Comparison of ENCODE assay signal across 14 mouse cellular contexts in genomic region chr8:120466266-120466665, GRCm38 (mm10).
A peak's percentile ranks its signal among the peaks of the same experiment; 100 is the strongest.
DNase-seq lines count a peak whose midpoint lies in the region; ATAC-seq and TF ChIP-seq lines count a peak whose summit lies in the region.
"Had no signal": no experiment of that assay in that cellular context is flagged by ENCODE, and none has a peak within 500 bp of the region (broad histone marks: within the 10 kb centered on the region; RNA-seq: fewer than 3 reads in every experiment).

No protein-coding gene starts in this region.

- no peak overlapping the region for H3K4me2 ChIP-seq in hindbrain, postnatal 0 days (ENCODE audit: low read depth, low read length)
- peak overlapping the region; percentile 33 for H3K4me2 ChIP-seq in CH12.LX (ENCODE audit: insufficient read depth, low read depth, poor library complexity, severe bottlenecking)
- H3K4me2 ChIP-seq in kidney, embryonic 14.5 days (replicated peaks; ENCODE audit: low read depth, low read length) = no peak overlapping the region
- H3K4me2 ChIP-seq: liver, embryonic 11.5 days had no signal

- no peaks in the 10 kb centered on the region for H3K9me3 ChIP-seq in hindbrain, embryonic 10.5 days
- no peaks in the 10 kb centered on the region for H3K9me3 ChIP-seq in hindbrain, postnatal 0 days (ENCODE audit: low read length)
- H3K9me3 ChIP-seq in CH12.LX (replicated peaks; ENCODE audit: low read length) (no peaks in the 10 kb centered on the region), ES-Bruce4 (replicated peaks; ENCODE audit: control insufficient read depth, insufficient read depth, low read length, poor library complexity, severe bottlenecking) (no peaks in the 10 kb centered on the region)
- no peaks in the 10 kb centered on the region for H3K9me3 ChIP-seq in limb, embryonic 10.5 days (replicated peaks)
- H3K9me3 ChIP-seq in kidney, embryonic 14.5 days (ENCODE audit: control insufficient read depth, low read length) = no peaks in the 10 kb centered on the region
- H3K9me3 ChIP-seq: stomach, embryonic 15.5 days had no signal

- no peak for TF ChIP-seq RAD21 in CH12.LX (IDR thresholded peaks at IDR 0.05; ENCODE audit: low read depth, low read length)

- 47% methylated on average over 10 of the region's 10 CpGs for WGBS in hindbrain, embryonic 10.5 days
- 73% methylated on average over 10 of the region's 10 CpGs for WGBS in hindbrain, postnatal 0 days
- WGBS in limb, embryonic 10.5 days = 40% methylated on average over 10 of the region's 10 CpGs
- WGBS in kidney, embryonic 14.5 days = 62% methylated on average over 10 of the region's 10 CpGs

- H3K9ac ChIP-seq in hindbrain, postnatal 0 days (replicated peaks; ENCODE audit: low read length) = no peak overlapping the region
- H3K9ac ChIP-seq in CH12.LX (ENCODE audit: insufficient read depth, low read depth) (peak overlapping the region; percentile 23; the same call in 1 of the 2 replicates), ES-Bruce4 (ENCODE audit: low read depth, poor library complexity, severe bottlenecking) (peak overlapping the region; percentile 39)
- no peak overlapping the region for H3K9ac ChIP-seq in kidney, embryonic 14.5 days (ENCODE audit: low read depth, low read length)
- H3K9ac ChIP-seq: stomach, embryonic 15.5 days had no signal

- in situ Hi-C loops in CH12.LX (cut with MboI; ENCODE audit: low pct_ligation_motif_present, low pct_unique_long_range_greater_than_20kb, low sequenced_read_pairs) = no loop called here

- TF ChIP-seq EP300 in CH12.LX (IDR thresholded peaks at IDR 0.05; ENCODE audit: low read length) (no peak), ES-Bruce4 (IDR thresholded peaks at IDR 0.05; ENCODE audit: insufficient read depth, low read depth, low read length) (no peak)

- H3K79me2 ChIP-seq in CH12.LX (replicated peaks; ENCODE audit: control insufficient read depth, extremely low read depth, insufficient read depth, poor library complexity, severe bottlenecking) = no peaks in the 10 kb centered on the region

- no peak for ATAC-seq in hindbrain, postnatal 0 days
- no peak for ATAC-seq in kidney, embryonic 14.5 days (ENCODE audit: low FRiP score, low TSS enrichment)
- ATAC-seq: CD4-positive, CD25-positive, alpha-beta regulatory T cell, adult 4 months had no signal

- TF ChIP-seq POLR2A in CH12.LX (IDR thresholded peaks at IDR 0.05; ENCODE audit: low read depth, low read length) (no peak), ES-Bruce4 (IDR thresholded peaks at IDR 0.05; ENCODE audit: insufficient read depth, low read length) (no peak)

- H3K27ac ChIP-seq in hindbrain, embryonic 10.5 days = peak overlapping the region; percentile 35; the same call in 1 of the 2 replicates
- no peak overlapping the region for H3K27ac ChIP-seq in hindbrain, postnatal 0 days
- H3K27ac ChIP-seq in CH12.LX (ENCODE audit: insufficient read depth, low read depth) = peak overlapping the region; percentile 60
- H3K27ac ChIP-seq in ES-Bruce4 (ENCODE audit: insufficient read depth, low read length) = no peak overlapping the region
- peak overlapping the region; percentile 27; the same call in 1 of the 2 replicates for H3K27ac ChIP-seq in limb, embryonic 10.5 days
- H3K27ac ChIP-seq in kidney, embryonic 14.5 days (ENCODE audit: low read depth, low read length) = no peak overlapping the region
- H3K27ac ChIP-seq: stomach, embryonic 15.5 days had no signal

- H3K36me3 ChIP-seq in hindbrain, embryonic 10.5 days = no peaks in the 10 kb centered on the region
- no peaks in the 10 kb centered on the region for H3K36me3 ChIP-seq in hindbrain, postnatal 0 days (ENCODE audit: insufficient read depth, low read length)
- no peaks in the 10 kb centered on the region for H3K36me3 ChIP-seq in CH12.LX (replicated peaks in 1 of 2; ENCODE audit: control insufficient read depth in 1 of 2, insufficient read depth in 1 of 2, low read length in 1 of 2)
- no peaks in the 10 kb centered on the region for H3K36me3 ChIP-seq in ES-Bruce4 (ENCODE audit: control insufficient read depth, insufficient read depth, low read length, poor library complexity, severe bottlenecking)
- no peaks in the 10 kb centered on the region for H3K36me3 ChIP-seq in limb, embryonic 10.5 days
- H3K36me3 ChIP-seq in kidney, embryonic 14.5 days (ENCODE audit: control insufficient read depth, insufficient read depth, low read length) = no peaks in the 10 kb centered on the region
- H3K36me3 ChIP-seq: stomach, embryonic 15.5 days had no signal

- no peak overlapping the region for H3K4me3 ChIP-seq in hindbrain, embryonic 10.5 days
- H3K4me3 ChIP-seq in hindbrain, postnatal 0 days (ENCODE audit: low read length) = no peak overlapping the region
- H3K4me3 ChIP-seq in CH12.LX (replicated peaks in 1 of 3; ENCODE audit: low read depth in 2 of 3, low read length in 2 of 3, poor library complexity in 1 of 3) (peak overlapping the region in 2 of 3 experiments; percentile 23 to 26), ES-Bruce4 (ENCODE audit: low read depth, low read length) (peak overlapping the region; percentile 47)
- no peak overlapping the region for H3K4me3 ChIP-seq in limb, embryonic 10.5 days
- no peak overlapping the region for H3K4me3 ChIP-seq in kidney, embryonic 14.5 days (ENCODE audit: low read length)
- H3K4me3 ChIP-seq: erythroblast, embryonic 14.5 days; stomach, embryonic 15.5 days had no signal

- no peak for TF ChIP-seq CTCF in hindbrain, postnatal 0 days (IDR thresholded peaks at IDR 0.05; ENCODE audit: low read depth)
- TF ChIP-seq CTCF in CH12.LX (conservative IDR thresholded peaks at IDR 0.05 in 1 of 2, IDR thresholded peaks at IDR 0.05 in 1 of 2; ENCODE audit: low read depth in 2 of 2, low read length in 2 of 2) = no peak
- TF ChIP-seq CTCF in ES-Bruce4 (IDR thresholded peaks at IDR 0.05; ENCODE audit: low read depth, low read length) = no peak

- peaks cover 82% of the 10 kb centered on the region for H3K4me1 ChIP-seq in hindbrain, embryonic 10.5 days (replicated peaks)
- peaks cover 13% of the 10 kb centered on the region for H3K4me1 ChIP-seq in hindbrain, postnatal 0 days (ENCODE audit: insufficient read depth, low read length)
- H3K4me1 ChIP-seq in CH12.LX (ENCODE audit: control insufficient read depth in 1 of 2, insufficient read depth in 2 of 2) (peaks cover 65 to 88% of the 10 kb centered on the region in 2 experiments), ES-Bruce4 (ENCODE audit: control insufficient read depth, insufficient read depth, low read length) (peaks cover 3% of the 10 kb centered on the region)
- peaks cover 50% of the 10 kb centered on the region for H3K4me1 ChIP-seq in limb, embryonic 10.5 days
- H3K4me1 ChIP-seq in kidney, embryonic 14.5 days (ENCODE audit: control insufficient read depth, insufficient read depth, low read length) = peaks cover 32% of the 10 kb centered on the region

- dilution Hi-C loops in CH12.LX (cut with MboI; ENCODE audit: extremely low pct_ligation_motif_present, extremely low pct_unique_long_range_greater_than_20kb, low sequenced_read_pairs) = no loop called here

- H3K27me3 ChIP-seq in hindbrain, embryonic 10.5 days (ENCODE audit: insufficient read depth, poor library complexity, severe bottlenecking) = peaks cover 59% of the 10 kb centered on the region
- no peaks in the 10 kb centered on the region for H3K27me3 ChIP-seq in hindbrain, postnatal 0 days (ENCODE audit: insufficient read depth, low read length)
- peaks cover 2% of the 10 kb centered on the region for H3K27me3 ChIP-seq in CH12.LX (replicated peaks)
- H3K27me3 ChIP-seq in ES-Bruce4 (ENCODE audit: control insufficient read depth, insufficient read depth, low read length, poor library complexity, severe bottlenecking) = no peaks in the 10 kb centered on the region
- peaks cover 67% of the 10 kb centered on the region for H3K27me3 ChIP-seq in limb, embryonic 10.5 days (ENCODE audit: low read depth, poor library complexity, severe bottlenecking)
- no peaks in the 10 kb centered on the region for H3K27me3 ChIP-seq in kidney, embryonic 14.5 days (ENCODE audit: control insufficient read depth, insufficient read depth, low read length)
- H3K27me3 ChIP-seq: stomach, embryonic 15.5 days had no signal

- no peak for DNase-seq in hindbrain, embryonic 10.5 days (ENCODE audit: low spot score)
- DNase-seq in hindbrain, postnatal 0 days (ENCODE audit: low spot score) = no peak
- DNase-seq in CH12.LX (ENCODE audit: extremely low read depth) = no peak
- no peak for DNase-seq in limb, embryonic 10.5 days (ENCODE audit: low spot score)
- no peak for DNase-seq in c-Kit-positive CD71-positive TER-119-positive erythroid progenitor cells, embryonic 14.5 days (ENCODE audit: low spot score)
- DNase-seq: cerebellum, adult 11-12 months; lung, postnatal 36 days; thymus, postnatal 25 days had no signal

TF ChIP-seq in CH12.LX, 34 proteins besides CTCF, POLR2A, EP300 and RAD21:
- TF ChIP-seq SMC3 (IDR thresholded peaks at IDR 0.05; ENCODE audit: low read depth, low read length) (no peak), ELF1 (IDR thresholded peaks at IDR 0.05; ENCODE audit: low read depth, low read length) (peak; percentile 23; the same call in 1 of the 2 replicates), BHLHE40 (IDR thresholded peaks at IDR 0.05; ENCODE audit: low read depth, low read length) (peak; percentile 42; the same call in 1 of the 2 replicates)

Comparison
In these comparisons a context has a peak if more than half of its experiments do, and no peak if none do; other contexts are left out.
1. H3K27ac ChIP-seq: peak in hindbrain, embryonic 10.5 days (single experiment), CH12.LX (single experiment) and limb, embryonic 10.5 days (single experiment); none in hindbrain, postnatal 0 days (single experiment), ES-Bruce4 (single experiment) and kidney, embryonic 14.5 days (single experiment).
2. H3K4me3 ChIP-seq: peak in CH12.LX (2 of 3) and ES-Bruce4 (single experiment); none in hindbrain, embryonic 10.5 days (single experiment), hindbrain, postnatal 0 days (single experiment), limb, embryonic 10.5 days (single experiment) and kidney, embryonic 14.5 days (single experiment).
3. H3K9ac ChIP-seq: peak in CH12.LX (single experiment) and ES-Bruce4 (single experiment); none in hindbrain, postnatal 0 days (single experiment) and kidney, embryonic 14.5 days (single experiment).